Mouse (Mus musculus): ENCODE results near the gene Iqcf1.
"Not testable (repeated sequence)": the region's sequence is repeated elsewhere in the genome, so short reads cannot be mapped to it uniquely, and the experiment has no call there.

Gene Iqcf1

GRCm38 (mm10) chr9:106481676-106482075 lies 18.1 kb upstream of the Iqcf1 start:
- no peak for DNase-seq (ENCODE audit: low spot score in 2 of 2)

GRCm38 (mm10) chr9:106482578-106483115 lies 17.1 kb upstream of the Iqcf1 start:
- no peak for DNase-seq (ENCODE audit: low spot score in 2 of 2)

- no peak for DNase-seq (ENCODE audit: low spot score in 2 of 2)
Observed at GRCm38 (mm10) chr9:106483136-106483535, 16.6 kb upstream of the Iqcf1 start.

- no peak for DNase-seq (ENCODE audit: low spot score in 2 of 2)
Observed at GRCm38 (mm10) chr9:106483606-106484005, 16.2 kb upstream of the Iqcf1 start.

- DNase-seq (ENCODE audit: low spot score in 2 of 2), result no peak
Observed at GRCm38 (mm10) chr9:106485076-106485475, 14.7 kb upstream of the Iqcf1 start.

- not testable (repeated sequence) for DNase-seq (ENCODE audit: low spot score in 2 of 2)
Observed at GRCm38 (mm10) chr9:106487602-106488001, 12.2 kb upstream of the Iqcf1 start.

GRCm38 (mm10) chr9:106501846-106502245 lies 2.1 kb downstream of the Iqcf1 start:
- DNase-seq (ENCODE audit: low spot score in 2 of 2), result no peak

- DNase-seq (ENCODE audit: low spot score in 2 of 2), result no peak
Observed at GRCm38 (mm10) chr9:106504246-106504645, 4.5 kb downstream of the Iqcf1 start.

GRCm38 (mm10) chr9:106509356-106509755 lies 9.6 kb downstream of the Iqcf1 start:
- no peak for DNase-seq (ENCODE audit: low spot score in 2 of 2)

GRCm38 (mm10) chr9:106512729-106513450 lies 13.1 kb downstream of the Iqcf1 start:
- DNase-seq (ENCODE audit: low spot score in 2 of 2), result no peak

GRCm38 (mm10) chr9:106513566-106513965 lies 13.8 kb downstream of the Iqcf1 start:
- DNase-seq (ENCODE audit: low spot score in 2 of 2), result no peak

- no peak for DNase-seq (ENCODE audit: low spot score in 2 of 2)
Observed at GRCm38 (mm10) chr9:106514273-106514672, 14.5 kb downstream of the Iqcf1 start, which contains the start of gene Iqcf5. Gene Iqcf5, plus strand, starts transcription at chr9:106514573.

- no peak for DNase-seq (ENCODE audit: low spot score in 2 of 2)
Observed at GRCm38 (mm10) chr9:106519433-106519832, 19.7 kb downstream of the Iqcf1 start.

GRCm38 (mm10) chr9:106519909-106520308 lies 20.1 kb downstream of the Iqcf1 start:
- DNase-seq (ENCODE audit: low spot score in 2 of 2), result no peak

- no peak for DNase-seq (ENCODE audit: low spot score in 2 of 2)
Observed at GRCm38 (mm10) chr9:106531833-106532232, 32.1 kb downstream of the Iqcf1 start.

- no peak for DNase-seq (ENCODE audit: low spot score in 2 of 2)
Observed at GRCm38 (mm10) chr9:106534296-106534695, 34.5 kb downstream of the Iqcf1 start.

GRCm38 (mm10) chr9:106534975-106535374 lies 35.2 kb downstream of the Iqcf1 start:
- DNase-seq (ENCODE audit: low spot score in 2 of 2), result peak in 1 of 2 experiments; percentile 12

Data from right cerebral cortex, postnatal 36 days (tissue).